Mouse (Mus musculus) ES-Bruce4 (cell line): ENCODE results near the gene Nhlrc4. TPM values are rescaled to one million over a fixed set of nuclear protein-coding genes. Genes with fewer than 3 reads are reported as not detected.

ENCODE experiments used
- H3K27ac ChIP-seq: 2 replicates; pipeline ENCODE4 v1.5.1; 2012; ENCODE audit warnings: low read length, inconsistent platforms; ENCODE audit not compliant: insufficient read depth
- H3K27me3 ChIP-seq: 2 replicates; pipeline ENCODE4 v1.6.1; 2012; ENCODE audit warnings: mild to moderate bottlenecking, low read length, inconsistent platforms; ENCODE audit not compliant: control insufficient read depth, poor library complexity, insufficient read depth, severe bottlenecking
- H3K36me3 ChIP-seq: 2 replicates; pipeline ENCODE4 v1.6.1; 2012; ENCODE audit warnings: inconsistent platforms, mild to moderate bottlenecking, low read length, moderate library complexity; ENCODE audit not compliant: control insufficient read depth, poor library complexity, insufficient read depth, severe bottlenecking
- H3K4me1 ChIP-seq: one replicate; pipeline ENCODE4 v1.8.1; 2011; ENCODE audit warnings: low read length; ENCODE audit not compliant: control insufficient read depth, insufficient read depth
- H3K4me3 ChIP-seq: 2 replicates; pipeline ENCODE4 v1.5.1; 2011; ENCODE audit warnings: low read depth, mild to moderate bottlenecking, low read length
- H3K9ac ChIP-seq: 2 replicates; pipeline ENCODE4 v1.6.1; 2012; ENCODE audit warnings: low read depth, mild to moderate bottlenecking, inconsistent platforms; ENCODE audit not compliant: poor library complexity, severe bottlenecking
- H3K9me3 ChIP-seq: replicated peaks from 2 replicates; pipeline ENCODE4 v1.6.1; 2012; ENCODE audit warnings: mild to moderate bottlenecking, low read length, inconsistent platforms; ENCODE audit not compliant: control insufficient read depth, poor library complexity, insufficient read depth, severe bottlenecking
- CTCF ChIP-seq: IDR thresholded peaks from one replicate; pipeline ENCODE4 v1.8.1; 2011; ENCODE audit warnings: low read depth, low read length
- EP300 ChIP-seq: IDR thresholded peaks from 2 replicates; pipeline ENCODE4 v1.6.1; 2011; ENCODE audit warnings: low read depth, low read length; ENCODE audit not compliant: insufficient read depth
- POLR2A ChIP-seq: IDR thresholded peaks from one replicate; pipeline ENCODE4 v1.8.1; 2011; ENCODE audit warnings: low read length; ENCODE audit not compliant: insufficient read depth
- polyA plus RNA-seq: library from polyadenylated mRNA; stranded (reverse); fragments of >200 nt; gene quantifications from 2 replicates; pipeline ENCODE4 v1.2.4, GENCODE M21; 2011; ENCODE audit warnings: low read depth; ENCODE audit not compliant: missing spikeins, insufficient read depth, insufficient read length

Gene Nhlrc4
- polyA plus RNA-seq, 1 experiment: not detected

DNA sequence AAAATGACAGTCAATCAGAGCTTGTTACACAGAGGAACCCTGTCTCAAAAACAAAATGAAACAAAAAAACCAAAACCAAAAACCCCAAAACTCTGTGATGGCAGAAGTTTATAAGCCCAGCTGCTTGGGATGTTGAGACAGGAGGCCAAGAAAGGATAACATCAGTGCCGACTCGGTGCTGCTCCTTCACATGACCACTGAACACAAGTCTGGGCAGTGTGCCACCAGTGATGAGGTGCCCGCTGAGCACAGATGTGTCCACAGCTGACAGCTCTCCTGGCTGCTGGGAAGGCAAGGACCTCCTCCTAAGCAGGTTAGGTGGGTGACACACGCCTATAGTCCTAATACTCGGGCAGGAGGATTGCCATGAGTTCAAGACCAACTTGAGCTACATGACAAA is 22.6 kb downstream of the Nhlrc4 start:
- no peaks in the 10 kb centered on the region for H3K27me3 ChIP-seq
- no peaks in the 10 kb centered on the region for H3K4me1 ChIP-seq
- H3K4me3 ChIP-seq: no peak overlapping the region
- no peaks in the 10 kb centered on the region; the same call in 1 of the 2 replicates for H3K36me3 ChIP-seq
- no peak overlapping the region for H3K9ac ChIP-seq
- no peaks in the 10 kb centered on the region for H3K9me3 ChIP-seq
- TF ChIP-seq EP300 (no peak), POLR2A (no peak), CTCF (no peak)
- no peak overlapping the region for H3K27ac ChIP-seq

DNA sequence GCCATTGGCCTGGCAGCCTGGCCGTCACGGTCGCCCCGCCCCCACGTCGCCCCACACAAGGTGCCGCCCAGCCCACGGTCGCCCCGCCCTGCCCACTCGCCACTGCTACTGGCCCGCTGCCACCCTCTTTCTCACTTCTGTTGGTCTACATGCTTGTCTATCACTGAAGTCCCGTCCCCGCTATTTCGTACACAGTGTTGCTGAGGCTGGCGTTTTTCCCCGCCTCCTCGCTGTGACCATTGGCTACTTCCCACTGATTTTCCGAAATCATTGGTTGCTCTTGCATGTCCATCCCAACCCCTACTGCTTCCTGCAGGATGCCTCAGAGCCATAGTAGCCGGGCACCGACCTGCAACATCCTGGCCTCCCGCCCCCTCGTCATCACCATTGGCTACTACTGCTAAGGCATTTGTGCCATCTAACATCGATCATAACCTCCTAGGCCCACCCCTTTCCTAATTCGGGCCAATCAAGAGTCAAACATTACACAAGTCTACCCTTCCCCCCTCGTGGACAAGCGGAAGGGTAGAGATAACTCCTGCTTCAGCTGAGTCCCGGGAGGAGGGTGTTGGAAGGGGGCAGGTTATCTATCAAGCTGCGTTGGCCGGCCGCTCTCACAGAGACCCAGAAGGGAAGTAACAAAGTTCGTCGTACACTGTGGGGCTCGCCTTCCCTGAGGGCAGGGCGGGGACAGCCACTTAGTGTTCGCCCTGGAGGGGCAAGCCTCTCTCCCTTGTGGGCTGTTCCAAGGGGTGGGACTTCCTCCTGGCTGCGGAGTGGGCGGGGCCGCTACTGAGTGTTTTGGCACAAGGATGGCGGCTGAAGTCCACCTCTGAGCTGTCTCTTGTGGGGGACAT is 24.7 kb downstream of the Nhlrc4 start:
- H3K27me3 ChIP-seq: no peaks in the 10 kb centered on the region
- H3K4me3 ChIP-seq: peak overlapping the region; percentile 74
- peak overlapping the region; percentile 39 for H3K27ac ChIP-seq
- H3K9ac ChIP-seq: peak overlapping the region; percentile 73
- H3K9me3 ChIP-seq: no peaks in the 10 kb centered on the region
- TF ChIP-seq CTCF (no peak), POLR2A (peak; percentile 79), EP300 (no peak)
- H3K4me1 ChIP-seq: no peaks in the 10 kb centered on the region
- no peaks in the 10 kb centered on the region for H3K36me3 ChIP-seq

DNA sequence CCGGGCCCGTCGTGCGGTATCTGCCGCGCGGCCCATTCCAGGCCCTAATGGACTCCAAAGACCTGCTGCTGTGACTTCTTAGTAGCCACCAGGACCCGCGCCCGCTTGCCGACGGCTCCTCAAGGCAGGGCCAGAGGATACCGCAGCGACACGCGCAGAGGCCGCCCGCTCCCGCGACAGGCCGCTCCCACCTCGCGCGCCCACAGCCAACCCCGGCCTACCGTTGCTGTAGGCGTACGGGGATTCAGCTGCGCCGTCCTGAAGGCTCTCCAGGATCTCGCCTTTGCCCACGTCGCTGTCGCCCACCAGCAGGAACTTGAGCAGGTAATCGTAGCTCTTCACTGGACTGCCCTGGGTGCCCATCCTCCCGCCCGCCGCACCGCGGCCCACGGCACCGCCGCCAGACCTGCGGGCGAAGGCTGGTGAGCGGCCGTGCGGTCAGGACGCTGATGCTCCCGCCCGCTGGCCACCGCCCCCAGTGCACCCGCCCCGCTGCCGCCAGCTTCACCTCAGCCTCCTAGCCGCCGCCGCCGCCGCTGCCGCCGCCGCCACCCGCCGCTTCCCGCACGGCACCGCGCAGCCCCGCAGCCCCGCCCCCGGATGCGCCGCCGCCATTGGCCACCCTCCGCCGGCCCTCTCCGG is 25.5 kb downstream of the Nhlrc4 start, which contains the start of gene Rab40c:
Rab40c (minus strand) TSS at position 584 of the 642 bp plus-strand sequence.
- peak within 1 kb of the TSS; percentile 39 for H3K27ac ChIP-seq
- no peaks in the 10 kb centered on the region for H3K36me3 ChIP-seq
- TF ChIP-seq EP300: no peak
- no peak for TF ChIP-seq POLR2A
- TF ChIP-seq CTCF: no peak
- no peaks in the 10 kb centered on the region for H3K27me3 ChIP-seq
- peak within 1 kb of the TSS; percentile 73 for H3K9ac ChIP-seq
- H3K4me3 ChIP-seq: peak within 1 kb of the TSS; percentile 97
- no peaks in the 10 kb centered on the region for H3K4me1 ChIP-seq
- H3K9me3 ChIP-seq: no peaks in the 10 kb centered on the region

DNA sequence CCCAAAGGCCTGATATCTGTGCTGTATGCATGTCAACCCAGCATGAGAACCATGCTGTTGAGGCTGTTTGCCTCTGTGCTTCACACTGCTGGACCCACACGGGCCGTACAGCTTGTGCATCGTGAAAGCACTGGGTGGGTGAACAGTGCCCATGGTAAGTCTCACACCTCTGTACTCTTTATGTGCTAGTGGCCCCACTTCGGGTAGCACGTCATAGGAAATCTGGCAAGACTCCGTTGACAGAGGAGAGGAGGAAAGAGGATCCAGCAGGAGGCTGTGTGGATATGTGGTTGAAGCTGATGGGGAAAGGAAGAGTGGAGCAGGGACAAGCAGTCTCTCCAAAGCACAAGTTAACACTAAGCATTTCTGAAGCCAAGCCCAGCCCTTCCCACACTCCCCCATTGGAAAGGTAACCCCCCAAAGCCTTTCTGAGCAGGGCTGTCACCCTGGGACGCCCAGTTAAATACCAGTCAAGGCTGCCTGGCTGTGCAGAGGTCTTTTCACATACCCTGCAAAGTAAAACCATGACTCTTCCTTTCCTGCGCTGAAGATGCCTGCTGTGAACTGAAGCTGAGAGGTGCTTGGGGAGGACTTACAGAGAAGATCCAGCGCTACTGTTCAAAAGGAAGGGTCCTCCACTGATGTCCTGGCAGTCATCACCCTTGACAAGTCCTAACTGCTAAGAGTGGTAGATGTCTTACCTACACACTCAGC is 26.6 kb downstream of the Nhlrc4 start:
- Histone ChIP-seq H3K27ac (no peak overlapping the region), H3K9me3 (no peaks in the 10 kb centered on the region), H3K9ac (peak overlapping the region; percentile 73), H3K4me3 (peak overlapping the region; percentile 97), H3K36me3 (no peaks in the 10 kb centered on the region), H3K27me3 (no peaks in the 10 kb centered on the region), H3K4me1 (no peaks in the 10 kb centered on the region)
- no peak for TF ChIP-seq CTCF
- no peak for TF ChIP-seq POLR2A
- no peak for TF ChIP-seq EP300

DNA sequence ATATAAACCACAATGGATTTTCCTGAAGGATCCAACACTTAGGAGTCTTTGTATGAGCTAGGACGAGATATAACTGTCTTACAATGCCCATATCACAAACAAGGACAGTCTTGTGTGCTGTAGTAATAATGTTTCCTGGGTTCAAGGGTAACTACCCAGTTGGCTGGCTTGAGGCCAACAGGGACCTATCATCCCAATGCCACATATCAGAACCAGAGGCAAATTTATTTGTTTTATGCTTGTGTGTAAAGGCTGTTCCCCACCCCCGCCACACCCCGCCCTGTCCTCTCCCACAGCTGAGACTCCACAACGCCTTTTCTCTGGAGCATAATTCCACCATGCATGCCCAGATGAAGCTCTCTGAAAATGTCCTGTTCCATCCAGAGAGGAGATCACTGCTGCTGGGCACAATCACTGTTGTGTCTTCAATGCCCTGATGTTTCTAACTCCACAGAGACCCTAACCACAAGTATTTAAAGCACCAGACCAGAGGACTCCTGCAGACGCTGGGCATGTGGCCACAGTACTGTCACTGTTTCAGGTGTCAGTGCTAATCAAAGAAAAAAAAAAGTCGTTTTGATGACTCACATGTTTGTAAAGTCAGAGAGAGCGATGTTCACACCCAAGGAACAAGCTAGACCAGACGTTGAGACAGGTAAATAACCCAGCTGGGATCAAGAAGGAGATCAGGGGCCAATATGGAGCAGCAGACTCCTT is 27.7 kb downstream of the Nhlrc4 start:
- H3K9me3 ChIP-seq: no peaks in the 10 kb centered on the region
- H3K27ac ChIP-seq: no peak overlapping the region
- H3K4me3 ChIP-seq: no peak overlapping the region
- TF ChIP-seq POLR2A (no peak), CTCF (no peak), EP300 (no peak)
- no peak overlapping the region for H3K9ac ChIP-seq
- H3K36me3 ChIP-seq: no peaks in the 10 kb centered on the region
- no peaks in the 10 kb centered on the region for H3K27me3 ChIP-seq
- H3K4me1 ChIP-seq: no peaks in the 10 kb centered on the region
